Mouse (Mus musculus) G1E (cell line): ENCODE results near the gene Hnrnpll.

ENCODE experiments used
- CTCF ChIP-seq: IDR thresholded peaks from 2 replicates; pipeline ENCODE4 v1.5.1; 2012; ENCODE audit warnings: low read depth, low read length, inconsistent platforms, mixed read lengths
- GATA1 ChIP-seq: IDR thresholded peaks from 2 replicates; pipeline ENCODE4 v1.6.1; 2012; ENCODE audit warnings: borderline replicate concordance, low read length, inconsistent platforms, mixed read lengths
- GATA2 ChIP-seq: IDR thresholded peaks from 2 replicates; pipeline ENCODE4 v1.6.1; 2012; ENCODE audit warnings: low read depth, low read length, inconsistent platforms, borderline replicate concordance
- POLR2AphosphoS5 ChIP-seq: IDR thresholded peaks from 2 replicates; pipeline ENCODE4 v1.6.1; 2012; ENCODE audit warnings: low read depth, low read length, inconsistent platforms; ENCODE audit not compliant: insufficient replicate concordance
- TAL1 ChIP-seq: conservative IDR thresholded peaks from 2 replicates; pipeline ENCODE4 v1.6.1; 2012; ENCODE audit warnings: low read depth, low read length, inconsistent platforms, mixed read lengths

DNA sequence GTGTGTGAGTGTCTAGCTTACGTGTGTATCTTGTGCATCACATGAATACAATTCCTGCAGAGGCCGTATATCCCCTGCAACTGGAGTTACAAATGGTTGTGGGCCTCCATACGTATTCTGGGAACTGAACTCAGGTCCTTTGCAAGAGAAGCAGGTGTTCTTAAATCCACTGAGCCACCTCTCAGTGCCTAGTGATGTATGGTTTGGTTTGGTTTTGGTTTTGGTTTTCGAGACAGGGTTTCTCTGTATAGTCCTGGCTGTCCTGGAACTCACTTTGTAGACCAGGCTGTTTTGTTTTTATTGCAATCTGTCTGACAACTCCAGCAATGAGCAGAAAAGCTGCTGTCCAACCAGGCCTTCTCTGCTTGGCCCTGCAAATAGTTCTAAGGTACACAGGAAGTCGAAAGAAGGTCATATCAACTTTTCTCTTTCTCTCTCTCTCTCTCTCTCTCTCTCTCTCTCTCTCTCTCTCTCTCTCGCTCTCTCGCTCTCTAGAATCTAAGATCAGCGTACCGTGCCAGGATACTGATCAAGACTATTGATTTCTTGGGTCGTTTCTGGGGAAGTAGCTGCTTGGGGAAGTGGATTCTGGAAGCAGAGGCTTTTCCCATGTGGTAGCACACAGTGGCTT lies 43.3 kb upstream of the Hnrnpll start:
- TF ChIP-seq CTCF (no peak), TAL1 (no peak), GATA1 (no peak), POLR2AphosphoS5 (no peak), GATA2 (no peak)
